Mouse (Mus musculus) gastrocnemius, postnatal 25 days (tissue): ENCODE results near the gene L1cam. TPM values are rescaled to one million over a fixed set of nuclear protein-coding genes. Genes with fewer than 3 reads are reported as not detected.

Experiments used
- DNase-seq: peaks from one replicate; pipeline ENCODE4 v3.0.0; 2022
- total RNA-seq, 2 experiments: library from RNA; stranded (reverse); gene quantifications; 1 replicate in 1 of 2; 2 replicates in 1 of 2; pipeline ENCODE4 v1.2.3; 2021

The L1cam gene
- total RNA-seq, 2 experiments from 2014 or later = 1.2 to 2.3 TPM

DNA sequence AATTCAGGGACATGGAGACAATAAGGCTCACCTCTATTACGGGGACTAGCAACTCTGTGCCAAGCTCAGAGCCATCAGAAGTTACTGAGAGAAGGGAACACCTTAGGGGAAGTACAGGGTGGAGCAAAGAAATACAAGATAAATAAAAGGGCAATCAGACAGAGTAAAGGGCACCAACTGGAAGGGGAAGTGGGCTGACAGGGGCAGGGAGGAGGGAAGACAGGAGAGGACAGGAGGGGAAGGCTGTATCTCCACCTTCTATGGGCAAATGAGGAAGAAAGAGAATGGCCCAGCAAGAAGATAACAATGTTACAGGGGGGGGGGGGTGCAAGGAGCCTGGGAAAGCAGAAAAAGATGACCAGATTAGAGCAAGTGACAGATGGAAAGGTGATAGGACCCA lies 18.9 kb downstream of the L1cam start:
- DNase-seq = no peak

DNA sequence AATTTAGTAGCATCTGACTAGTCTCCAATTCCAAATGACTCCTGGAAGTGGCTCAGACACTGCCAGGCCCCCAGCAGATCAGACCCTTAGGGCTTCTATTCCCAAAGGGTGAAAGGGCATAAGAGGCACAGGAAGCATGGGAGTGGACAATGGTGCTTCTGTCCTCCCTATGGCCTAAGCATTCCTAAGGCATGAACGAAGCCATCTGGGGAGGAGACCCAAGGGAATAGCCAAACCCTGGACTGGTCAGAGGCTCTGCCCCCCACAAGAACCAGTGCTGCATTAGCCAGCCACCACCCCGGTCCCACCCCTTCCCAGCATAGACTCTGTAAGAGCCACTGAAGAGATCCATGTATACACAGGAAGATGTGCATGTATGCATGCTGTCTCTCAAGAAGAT lies 20.0 kb downstream of the L1cam start:
- no peak for DNase-seq

DNA sequence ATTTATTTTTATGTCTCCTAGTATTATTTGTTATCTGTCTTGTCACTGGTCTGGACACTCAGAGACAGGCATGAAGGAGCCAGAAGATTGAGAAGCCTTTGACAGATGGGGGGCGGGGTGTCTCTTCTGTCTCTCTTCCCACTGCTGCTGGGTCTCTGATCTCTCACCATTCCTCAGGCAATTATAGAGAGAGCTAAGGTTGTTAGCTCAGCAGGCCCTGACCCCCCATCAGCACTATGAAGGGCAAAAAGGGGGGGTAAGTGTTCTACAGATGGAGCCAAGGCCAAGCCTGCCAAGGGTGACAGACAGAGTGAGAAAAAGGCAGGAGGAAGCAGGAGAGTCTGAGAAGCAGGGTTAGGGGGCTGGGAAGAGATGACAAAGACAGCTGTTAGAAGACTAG lies 23.9 kb downstream of the L1cam start:
- DNase-seq = no peak

- DNase-seq = no peak
Observed at GRCm38 (mm10) chrX:73871474-73871873, 24.4 kb downstream of the L1cam start.

- no peak for DNase-seq
Observed at GRCm38 (mm10) chrX:73869334-73869733, 26.6 kb downstream of the L1cam start.

- DNase-seq = no peak
Observed at GRCm38 (mm10) chrX:73867852-73868251, 28.1 kb downstream of the L1cam start.

DNA sequence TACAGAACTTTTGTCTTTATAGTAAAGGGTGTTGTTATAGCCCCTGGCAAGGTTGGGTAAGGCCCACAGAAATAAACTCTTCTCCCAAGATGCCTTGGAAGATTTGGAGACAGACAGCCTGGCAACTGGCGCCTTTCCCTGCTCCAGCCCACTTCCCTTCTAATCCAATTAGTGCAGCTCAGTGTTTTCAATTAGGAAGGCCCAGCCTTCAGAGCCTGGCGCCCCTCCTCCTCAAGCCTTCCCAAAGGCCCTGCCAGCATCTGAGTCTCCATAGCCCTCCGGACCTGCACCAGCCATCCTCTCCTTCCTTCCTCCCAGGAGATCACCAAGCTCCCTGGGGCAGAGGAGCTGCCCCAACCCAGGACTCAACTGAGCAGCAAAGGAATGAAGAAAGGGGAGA lies 28.6 kb downstream of the L1cam start:
- DNase-seq = no peak

- DNase-seq = no peak
Observed at GRCm38 (mm10) chrX:73864692-73865091, 31.2 kb downstream of the L1cam start.

- no peak for DNase-seq
Observed at GRCm38 (mm10) chrX:73855087-73855408, 40.9 kb downstream of the L1cam start.

- no peak for DNase-seq
Observed at GRCm38 (mm10) chrX:73854326-73855086, 41.4 kb downstream of the L1cam start.

DNA sequence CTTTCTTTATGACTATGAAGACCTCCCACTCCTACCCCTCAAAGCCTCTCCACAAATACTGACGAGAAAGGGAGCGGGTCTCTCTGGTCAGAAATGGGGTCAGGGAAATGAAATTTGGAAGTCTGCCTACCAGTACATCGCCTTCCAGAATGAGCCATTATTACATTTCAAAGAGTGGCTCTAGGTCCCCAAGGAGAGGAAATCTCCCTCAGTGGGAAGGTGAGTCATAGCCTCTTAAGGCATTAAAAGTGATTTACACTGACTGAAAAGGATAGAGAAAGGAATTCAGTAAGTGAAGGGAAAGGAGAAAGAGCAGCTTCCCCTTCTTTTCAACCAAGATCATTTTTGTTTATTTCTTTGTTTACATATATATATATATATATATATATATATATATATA lies 59.2 kb downstream of the L1cam start:
- DNase-seq = no peak

GRCm38 (mm10) chrX:73835731-73836130 lies 60.2 kb downstream of the L1cam start:
- no peak for DNase-seq

GRCm38 (mm10) chrX:73824185-73825151 lies 71.4 kb downstream of the L1cam start, which contains the start of gene Pdzd4:
Gene Pdzd4 (minus strand): TSS chrX:73824969.
- DNase-seq = peak; percentile 26

DNA sequence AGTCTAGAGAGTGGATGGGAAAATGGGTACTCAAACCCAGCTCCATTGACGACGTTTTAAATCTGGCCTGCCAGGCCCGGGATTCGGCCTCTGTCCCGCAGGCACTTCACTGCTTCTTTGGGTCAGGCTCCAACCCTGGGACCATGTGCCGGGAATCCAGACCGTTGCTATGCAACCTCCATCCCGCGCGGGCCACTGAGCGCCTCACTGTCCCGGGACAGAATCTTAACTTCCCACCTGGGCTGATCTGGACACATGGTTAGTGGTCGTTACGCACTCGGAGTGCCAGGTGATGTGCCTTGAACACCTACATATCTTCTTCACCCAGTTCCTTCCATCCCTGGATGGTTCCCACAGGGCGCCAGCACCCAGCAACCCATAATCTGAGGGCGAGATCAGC lies 72.2 kb downstream of the L1cam start:
- no peak for DNase-seq

DNA sequence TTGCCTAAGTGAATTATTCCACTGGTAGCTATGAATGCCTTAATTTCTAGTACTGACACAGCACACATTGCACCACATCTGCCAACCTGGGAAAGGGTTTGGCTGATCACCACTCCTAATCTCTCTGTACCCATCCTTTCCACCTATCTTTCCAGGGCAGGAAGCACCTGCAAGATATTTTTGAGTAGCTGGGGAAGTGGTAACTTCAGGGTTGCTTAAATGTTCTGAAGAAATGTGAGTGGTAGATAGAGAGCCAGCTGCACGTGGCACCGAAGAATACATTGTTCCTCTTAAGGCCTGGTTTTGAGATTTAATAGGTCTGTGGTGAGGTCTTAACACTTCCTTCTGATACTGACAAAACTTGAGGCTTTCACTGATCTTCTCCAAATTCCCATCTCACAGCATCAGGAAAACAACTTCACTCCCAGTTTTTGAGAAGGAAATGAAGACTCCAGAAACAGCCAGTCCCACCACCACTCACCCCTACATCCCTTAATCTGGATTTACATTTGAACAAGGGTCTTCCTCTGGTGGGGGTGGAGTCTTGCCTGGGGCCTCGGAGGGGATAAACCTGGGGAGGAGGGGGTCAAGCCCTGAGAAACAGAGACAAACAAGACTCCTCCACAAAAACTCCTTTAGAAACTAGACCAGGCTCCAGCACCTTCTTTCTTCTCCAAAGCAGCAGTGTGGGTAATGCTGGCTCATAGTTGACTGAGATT lies 79.2 kb downstream of the L1cam start:
- no peak for DNase-seq

DNA sequence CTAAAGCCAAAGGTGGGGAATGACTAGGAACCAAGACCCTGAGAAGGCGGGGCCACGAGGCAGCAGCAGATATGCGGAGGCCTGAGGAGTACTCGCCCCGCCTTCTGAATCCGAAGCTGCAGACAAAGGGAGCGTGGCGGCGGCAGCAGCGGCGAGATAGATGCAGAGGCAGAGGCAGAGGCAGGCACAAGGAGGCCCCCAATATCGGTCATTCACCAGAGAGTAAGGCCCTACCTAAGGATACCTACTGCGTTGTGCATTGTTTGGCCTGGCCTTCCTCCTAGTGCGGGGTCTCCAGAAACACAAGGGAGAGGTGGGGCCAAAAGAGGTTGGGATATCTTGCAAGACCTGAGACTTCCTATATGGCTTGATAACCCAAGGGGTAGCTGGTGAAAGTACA lies 80.8 kb downstream of the L1cam start:
- DNase-seq = no peak

GRCm38 (mm10) chrX:73805814-73806213 lies 90.1 kb downstream of the L1cam start:
- no peak for DNase-seq

Other genes with a start within 250 kb of the L1cam start
- 10 to 100 TPM in 1 of 2 experiments, 1 to 10 TPM in 1; 8.6 to 10.3 TPM for gene Pnck, start 236.0 kb downstream of the L1cam start, total RNA-seq
- gene Slc6a8, start 223.0 kb downstream of the L1cam start, total RNA-seq = 100 to 1,000 TPM in 1 of 2 experiments, 10 to 100 TPM in 1; 96.2 to 127 TPM
- 10 to 100 TPM; 45.9 to 58.5 TPM for gene Bcap31, start 179.9 kb downstream of the L1cam start, total RNA-seq
- 10 to 100 TPM; 22.8 to 30.4 TPM for gene Abcd1, start 179.5 kb downstream of the L1cam start, total RNA-seq
- under 1 TPM; 0.61 to 0.67 TPM for gene Plxnb3, start 139.0 kb downstream of the L1cam start, total RNA-seq
- gene Srpk3, start 121.7 kb downstream of the L1cam start, total RNA-seq = 10 to 100 TPM; 39.6 to 60.5 TPM
- gene Idh3g, start 109.2 kb downstream of the L1cam start, total RNA-seq = 100 to 1,000 TPM; 399 to 430 TPM
- 10 to 100 TPM; 72.3 to 80.8 TPM for gene Ssr4, start 109.1 kb downstream of the L1cam start, total RNA-seq
- gene Pdzd4, start 71.1 kb downstream of the L1cam start, total RNA-seq = 1 to 10 TPM; 1.1 to 1.4 TPM
- gene Avpr2, start 4.0 kb downstream of the L1cam start, total RNA-seq = not detected
- gene Arhgap4, start 25.8 kb upstream of the L1cam start, total RNA-seq = 1 to 10 TPM in 1 of 2 experiments, under 1 TPM in 1; 0.41 to 1.6 TPM
- gene Naa10, start 25.8 kb upstream of the L1cam start, total RNA-seq = 10 to 100 TPM; 59.1 to 60.5 TPM
- gene Renbp, start 34.7 kb upstream of the L1cam start, total RNA-seq = 1 to 10 TPM; 1.7 to 2.5 TPM
- gene Hcfc1, start 70.3 kb upstream of the L1cam start, total RNA-seq = 10 to 100 TPM; 26.0 to 35.7 TPM
- 10 to 100 TPM; 37.4 to 40.6 TPM for gene Irak1, start 127.8 kb upstream of the L1cam start, total RNA-seq
- gene Opn1mw, start 231.4 kb upstream of the L1cam start, total RNA-seq = not detected
- gene Mecp2, start 239.3 kb upstream of the L1cam start, total RNA-seq = 10 to 100 TPM; 21.1 to 23.1 TPM